ENCODE assay signal across 8 mouse cellular contexts in genomic region chr9:40989940-40990588, GRCm38 (mm10). TPM values are rescaled to one million over a fixed set of nuclear protein-coding genes. Genes with fewer than 3 reads are reported as not detected.
DNase-seq lines count a peak whose midpoint lies in the region; ATAC-seq and TF ChIP-seq lines count a peak whose summit lies in the region.

No protein-coding gene starts in this region.

- no peak overlapping the region for H3K4me2 ChIP-seq in intestine, embryonic 14.5 days (ENCODE audit: low read length)
- no peak overlapping the region for H3K4me2 ChIP-seq in intestine, embryonic 15.5 days (replicated peaks)
- H3K4me2 ChIP-seq in heart, postnatal 0 days (ENCODE audit: low read depth, low read length), result no peak overlapping the region

- no peak for ATAC-seq in intestine, embryonic 14.5 days (replicated peaks; ENCODE audit: low FRiP score, low TSS enrichment, low read depth)
- ATAC-seq in intestine, embryonic 15.5 days, result no peak
- ATAC-seq in heart, postnatal 0 days (ENCODE audit: insufficient read depth, low read depth), result no peak
- ATAC-seq in megakaryocyte, adult 5-6 weeks (ENCODE audit: poor library complexity, severe bottlenecking), result peak; percentile 67

- no peak overlapping the region for H3K27ac ChIP-seq in intestine, embryonic 14.5 days (ENCODE audit: low read depth)
- no peak overlapping the region for H3K27ac ChIP-seq in intestine, embryonic 15.5 days
- no peak overlapping the region for H3K27ac ChIP-seq in heart, postnatal 0 days (ENCODE audit: low read depth)
- H3K27ac ChIP-seq in layer of hippocampus, adult 2 months, result no peak overlapping the region

- peak; percentile 64 for TF ChIP-seq CTCF in heart, postnatal 0 days (IDR thresholded peaks at IDR 0.05; ENCODE audit: low read depth)
- peak; percentile 90 for TF ChIP-seq CTCF in layer of hippocampus, adult 2 months (conservative IDR thresholded peaks at IDR 0.05)

- no peaks in the 10 kb centered on the region for H3K9me3 ChIP-seq in intestine, embryonic 14.5 days (ENCODE audit: control insufficient read depth, low read length)
- H3K9me3 ChIP-seq in intestine, embryonic 15.5 days, result no peaks in the 10 kb centered on the region
- H3K9me3 ChIP-seq in heart, postnatal 0 days (replicated peaks; ENCODE audit: control insufficient read depth, low read length), result no peaks in the 10 kb centered on the region

- DNase-seq in intestine, embryonic 14.5 days (ENCODE audit: low spot score), result peak; percentile 71
- peak; percentile 30 to 44 for DNase-seq in adrenal gland, adult 18-20 months (ENCODE audit: low spot score in 2 of 2)
- DNase-seq in embryo, embryonic 11 days, result peak; percentile 82
- peak; percentile 73 for DNase-seq in heart, postnatal 0 days (ENCODE audit: low spot score)
- DNase-seq in layer of hippocampus, adult 2 months (ENCODE audit: low spot score in 2 of 2), result peak; percentile 51 to 80
- peak; percentile 47 for DNase-seq in right cerebral cortex, postnatal 25 days

- H3K4me1 ChIP-seq in intestine, embryonic 14.5 days (replicated peaks; ENCODE audit: control insufficient read depth, insufficient read depth, low read length), result no peaks in the 10 kb centered on the region
- no peaks in the 10 kb centered on the region for H3K4me1 ChIP-seq in intestine, embryonic 15.5 days (replicated peaks)
- no peaks in the 10 kb centered on the region for H3K4me1 ChIP-seq in heart, postnatal 0 days (ENCODE audit: control insufficient read depth, insufficient read depth)

- no peak for TF ChIP-seq EP300 in heart, postnatal 0 days (IDR thresholded peaks at IDR 0.05; ENCODE audit: low read depth)

- H3K4me3 ChIP-seq in intestine, embryonic 14.5 days (ENCODE audit: low read depth, low read length), result no peak overlapping the region
- no peak overlapping the region for H3K4me3 ChIP-seq in intestine, embryonic 15.5 days (replicated peaks)
- no peak overlapping the region for H3K4me3 ChIP-seq in heart, postnatal 0 days (ENCODE audit: low read depth, low read length)
- H3K4me3 ChIP-seq in layer of hippocampus, adult 2 months, result no peak overlapping the region

- H3K36me3 ChIP-seq in intestine, embryonic 14.5 days (ENCODE audit: control insufficient read depth, insufficient read depth, low read length), result no peaks in the 10 kb centered on the region
- H3K36me3 ChIP-seq in intestine, embryonic 15.5 days, result no peaks in the 10 kb centered on the region
- no peaks in the 10 kb centered on the region for H3K36me3 ChIP-seq in heart, postnatal 0 days (replicated peaks; ENCODE audit: control insufficient read depth, insufficient read depth, low read length)

- H3K27me3 ChIP-seq in intestine, embryonic 14.5 days (replicated peaks; ENCODE audit: control insufficient read depth, insufficient read depth, low read length), result no peaks in the 10 kb centered on the region
- no peaks in the 10 kb centered on the region for H3K27me3 ChIP-seq in intestine, embryonic 15.5 days (replicated peaks)
- H3K27me3 ChIP-seq in heart, postnatal 0 days (ENCODE audit: control insufficient read depth, insufficient read depth, low read length), result no peaks in the 10 kb centered on the region

- H3K9ac ChIP-seq in intestine, embryonic 14.5 days (ENCODE audit: low read length), result no peak overlapping the region
- no peak overlapping the region for H3K9ac ChIP-seq in intestine, embryonic 15.5 days
- H3K9ac ChIP-seq in heart, postnatal 0 days (replicated peaks; ENCODE audit: low read depth, low read length), result no peak overlapping the region

- WGBS in intestine, embryonic 14.5 days, result 31% methylated on average over 4 of the region's 4 CpGs
- 38% methylated on average over 4 of the region's 4 CpGs for WGBS in intestine, embryonic 15.5 days
- WGBS in heart, postnatal 0 days, result 36% methylated on average over 4 of the region's 4 CpGs

RNA-seq across cellular contexts. Expression of gene Crtam, which starts 14.4 kb away (rescaled TPM):
- polyA plus RNA-seq in intestine, embryonic 14.5 days (2014; fragmentation: Nextera tagmentation; extraction: Ambion mirVana), result 0.43 and 0.74 TPM in 2 replicates
- polyA plus RNA-seq in intestine, embryonic 15.5 days (2015; fragmentation: Nextera tagmentation; extraction: Ambion mirVana), result 0.11 and 0.31 TPM in 2 replicates
- under 1 TPM in 1 of 2 experiments, not detected in 1; 0.17 TPM for total RNA-seq in adrenal gland, adult 18-20 months (2021)
- total RNA-seq in heart, postnatal 0 days (2014; rRNA removed; ENCODE audit: low replicate concordance), result not detected in 2 replicates
- not detected in 2 replicates for polyA plus RNA-seq in heart, postnatal 0 days (2015; fragmentation: Nextera tagmentation; extraction: Ambion mirVana)
- under 1 TPM; 0.12 to 0.36 TPM for total RNA-seq in layer of hippocampus, adult 2 months (2021)
- total RNA-seq in megakaryocyte, adult 5-6 weeks (2015), result 0.45 and 0.62 TPM in 2 replicates
- 0.40 and 0.77 TPM in 2 replicates for total RNA-seq in megakaryocyte, adult 5-6 weeks (2017)

RNA-seq across cellular contexts. Expression of gene Jhy, which starts 26.1 kb away (rescaled TPM):
- 0.05 TPM in 1 of 2 replicates, not detected in the other for polyA plus RNA-seq in intestine, embryonic 14.5 days (2014; fragmentation: Nextera tagmentation; extraction: Ambion mirVana)
- 0.08 TPM in 1 of 2 replicates, not detected in the other for polyA plus RNA-seq in intestine, embryonic 15.5 days (2015; fragmentation: Nextera tagmentation; extraction: Ambion mirVana)
- total RNA-seq in adrenal gland, adult 18-20 months (2021), result not detected
- not detected in 2 replicates for total RNA-seq in heart, postnatal 0 days (2014; rRNA removed; ENCODE audit: low replicate concordance)
- polyA plus RNA-seq in heart, postnatal 0 days (2015; fragmentation: Nextera tagmentation; extraction: Ambion mirVana), result 0.05 TPM in 1 of 2 replicates, not detected in the other
- under 1 TPM; 0.33 to 0.69 TPM for total RNA-seq in layer of hippocampus, adult 2 months (2021)
- not detected in 2 replicates for total RNA-seq in megakaryocyte, adult 5-6 weeks (2015)
- not detected in 2 replicates for total RNA-seq in megakaryocyte, adult 5-6 weeks (2017)
